ENCODE assay signal across 8 mouse cellular contexts in the genomic region with DNA sequence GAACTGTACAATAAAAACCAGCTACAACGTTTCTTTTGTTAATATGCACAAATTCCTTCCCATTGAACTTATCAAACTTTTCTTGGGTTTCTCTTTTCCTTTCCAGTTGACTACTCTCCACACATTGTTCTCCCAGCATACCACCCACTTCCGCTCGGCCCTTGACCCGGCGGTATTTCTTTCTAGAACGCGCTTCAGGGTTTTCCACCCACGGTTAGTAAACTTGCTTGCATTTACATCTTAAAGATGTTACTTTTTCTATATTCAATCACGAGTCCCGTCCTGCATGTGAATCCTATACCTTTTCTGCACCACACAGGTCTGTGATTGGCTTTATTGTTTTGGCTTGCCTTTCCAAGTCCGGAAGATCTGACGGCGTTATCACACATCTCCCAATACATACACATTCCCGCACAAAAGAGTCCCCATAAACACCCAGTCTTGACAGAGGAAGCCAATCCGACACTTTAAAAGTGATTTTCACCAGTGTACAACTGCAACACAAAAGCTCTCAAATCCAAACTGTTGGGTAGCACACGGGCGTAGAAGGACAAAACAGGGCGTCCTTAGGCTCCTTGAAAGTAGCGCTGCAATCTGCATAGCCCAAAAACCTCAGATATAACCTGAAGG. TPM values are rescaled to one million over a fixed set of nuclear protein-coding genes. Genes with fewer than 3 reads are reported as not detected.
DNase-seq lines count a peak whose midpoint lies in the region; ATAC-seq and TF ChIP-seq lines count a peak whose summit lies in the region.

No protein-coding gene starts in this region.

- 0 out of 2 replicates have a peak overlapping the region, but pooled peaks have one; percentile 25 for H3K27ac ChIP-seq in embryonic facial prominence, embryonic 11.5 days (replicated peaks; ENCODE audit: low read depth, low read length)
- H3K27ac ChIP-seq in limb, embryonic 15.5 days: peak overlapping the region; percentile 94
- H3K27ac ChIP-seq in midbrain, postnatal 0 days (ENCODE audit: low read depth, low read length): peak overlapping the region; percentile 89

- H3K27me3 ChIP-seq in embryonic facial prominence, embryonic 11.5 days (ENCODE audit: control insufficient read depth, insufficient read depth, low read length): no peaks in the 10 kb centered on the region
- no peaks in the 10 kb centered on the region for H3K27me3 ChIP-seq in limb, embryonic 15.5 days
- no peaks in the 10 kb centered on the region for H3K27me3 ChIP-seq in midbrain, postnatal 0 days (ENCODE audit: insufficient read depth, low read length)

- no peaks in the 10 kb centered on the region for H3K4me1 ChIP-seq in embryonic facial prominence, embryonic 11.5 days (ENCODE audit: control insufficient read depth, insufficient read depth, low read length)
- peaks cover 10% of the 10 kb centered on the region; the same call in 1 of the 2 replicates for H3K4me1 ChIP-seq in limb, embryonic 15.5 days
- H3K4me1 ChIP-seq in midbrain, postnatal 0 days (ENCODE audit: insufficient read depth, low read length): peaks cover 2% of the 10 kb centered on the region; the same call in 1 of the 2 replicates

- H3K36me3 ChIP-seq in embryonic facial prominence, embryonic 11.5 days (replicated peaks; ENCODE audit: control insufficient read depth, insufficient read depth, low read depth, low read length): no peaks in the 10 kb centered on the region
- no peaks in the 10 kb centered on the region for H3K36me3 ChIP-seq in limb, embryonic 15.5 days
- no peaks in the 10 kb centered on the region for H3K36me3 ChIP-seq in midbrain, postnatal 0 days (ENCODE audit: insufficient read depth, low read length)

- ATAC-seq in embryonic facial prominence, embryonic 11.5 days (replicated peaks; ENCODE audit: insufficient number of reproducible peaks, low FRiP score, low TSS enrichment, low read depth): no peak; the same call in 1 of the 2 replicates
- ATAC-seq in limb, embryonic 15.5 days (ENCODE audit: insufficient number of reproducible peaks, low FRiP score, low TSS enrichment, low read depth): no peak; the same call in 1 of the 2 replicates
- ATAC-seq in midbrain, postnatal 0 days (ENCODE audit: low FRiP score): peak; percentile 32; the same call in 1 of the 2 replicates

- peak overlapping the region; percentile 97 for H3K4me3 ChIP-seq in embryonic facial prominence, embryonic 11.5 days (ENCODE audit: low read depth, low read length)
- peak overlapping the region; percentile 93 for H3K4me3 ChIP-seq in limb, embryonic 15.5 days
- H3K4me3 ChIP-seq in midbrain, postnatal 0 days (ENCODE audit: low read depth, low read length): peak overlapping the region; percentile 86

- peak overlapping the region; percentile 55 for H3K4me2 ChIP-seq in embryonic facial prominence, embryonic 11.5 days (ENCODE audit: low read depth, low read length)
- peak overlapping the region; percentile 68 for H3K4me2 ChIP-seq in limb, embryonic 15.5 days
- peak overlapping the region; percentile 67 for H3K4me2 ChIP-seq in midbrain, postnatal 0 days (ENCODE audit: low read depth, low read length, poor library complexity, severe bottlenecking)

- peak overlapping the region; percentile 95 for H3K9ac ChIP-seq in embryonic facial prominence, embryonic 11.5 days (replicated peaks; ENCODE audit: low read length)
- H3K9ac ChIP-seq in limb, embryonic 15.5 days: peak overlapping the region; percentile 91
- peak overlapping the region; percentile 51 for H3K9ac ChIP-seq in midbrain, postnatal 0 days (replicated peaks; ENCODE audit: low read length, poor library complexity, severe bottlenecking)

- peak; percentile 85 for DNase-seq in 3T3-L1 (ENCODE audit: low read depth, low spot score)
- peak; percentile 76 for DNase-seq in adrenal gland, postnatal 25 days
- DNase-seq in embryonic facial prominence, embryonic 11.5 days (ENCODE audit: low spot score): peak; percentile 80
- peak; percentile 88 to 90 for DNase-seq in heart, adult 18-20 months
- DNase-seq in kidney, adult 18-20 months: peak; percentile 77
- DNase-seq in midbrain, postnatal 0 days (ENCODE audit: low spot score): peak; percentile 71
- peak; percentile 28 to 52 for DNase-seq in spleen, postnatal 14 days (ENCODE audit: low spot score in 2 of 2)

- under 1% methylated on average over 19 of the region's 19 CpGs for WGBS in embryonic facial prominence, embryonic 11.5 days
- WGBS in limb, embryonic 15.5 days: under 1% methylated on average over 19 of the region's 19 CpGs
- WGBS in midbrain, postnatal 0 days: under 1% methylated on average over 19 of the region's 19 CpGs

- H3K9me3 ChIP-seq in embryonic facial prominence, embryonic 11.5 days (replicated peaks; ENCODE audit: control insufficient read depth, low read length): no peaks in the 10 kb centered on the region
- H3K9me3 ChIP-seq in limb, embryonic 15.5 days: no peaks in the 10 kb centered on the region
- H3K9me3 ChIP-seq in midbrain, postnatal 0 days (ENCODE audit: low read length): no peaks in the 10 kb centered on the region

- TF ChIP-seq CTCF in midbrain, postnatal 0 days (IDR thresholded peaks at IDR 0.05): no peak

RNA-seq across cellular contexts. Expression of gene Clasp1, which starts 0.6 kb away (rescaled TPM):
- 41.2 and 53.3 TPM in 2 replicates for total RNA-seq in adrenal gland, postnatal 25 days (2021)
- polyA plus RNA-seq in embryonic facial prominence, embryonic 11.5 days (2014; fragmentation: Nextera tagmentation; extraction: Ambion mirVana): 57.7 and 62.2 TPM in 2 replicates
- total RNA-seq in heart, adult 18-20 months (2021): 100 to 1,000 TPM; 398 to 415 TPM
- 47.2 and 47.9 TPM in 2 replicates for polyA plus RNA-seq in limb, embryonic 15.5 days (2015; fragmentation: Nextera tagmentation; extraction: Ambion mirVana)
- total RNA-seq in midbrain, postnatal 0 days (2014; rRNA removed): 141 and 153 TPM in 2 replicates
- polyA plus RNA-seq in midbrain, postnatal 0 days (2015; fragmentation: Nextera tagmentation; extraction: Ambion mirVana): 53.7 and 75.9 TPM in 2 replicates

Comparison
In these comparisons a context has a peak if more than half of its experiments do, and no peak if none do; other contexts are left out.
1. H3K27ac ChIP-seq: peak in every context shown above with its lines; median percentile 94 in limb, embryonic 15.5 days; 89 in midbrain, postnatal 0 days; 25 in embryonic facial prominence, embryonic 11.5 days.